Mouse (Mus musculus) neural tube, embryonic 12.5 days (tissue): ENCODE results near the gene Ccdc121. TPM values are rescaled to one million over a fixed set of nuclear protein-coding genes. Genes with fewer than 3 reads are reported as not detected.

Experiments used
- polyA plus RNA-seq: library from polyadenylated mRNA; unstranded; fragments of >200 nt; fragmentation: Nextera tagmentation; extraction: Ambion mirVana; gene quantifications from 2 replicates; pipeline ENCODE4 v1.2.1, GENCODE M21; 2016

The Ccdc121 gene
- polyA plus RNA-seq, 1 experiment from 2014 or later = not detected

Other genes starting within 250 kb of the Ccdc121 start
- 4.3 and 4.7 TPM in 2 replicates for gene Cnih3, start 158.8 kb downstream of the Ccdc121 start, polyA plus RNA-seq
- 0.93 and 1.8 TPM in 2 replicates for gene Dnah14, start 65.1 kb upstream of the Ccdc121 start, polyA plus RNA-seq